Mouse (Mus musculus) E14TG2a.4 (cell line): ENCODE data around the gene Parp12.

Source experiments
- H3K27me3 ChIP-seq: 2 replicates; pipeline ENCODE4 v1.6.1; 2014; ENCODE audit warnings: low read length, control low read depth; ENCODE audit not compliant: insufficient read depth
- H3K36me3 ChIP-seq: 2 replicates; pipeline ENCODE4 v1.6.1; 2014; ENCODE audit warnings: low read length, control low read depth; ENCODE audit not compliant: insufficient read depth
- H3K4me1 ChIP-seq: replicated peaks from 2 replicates; pipeline ENCODE4 v1.6.1; 2014; ENCODE audit warnings: low read depth, low read length, control low read depth
- H3K4me3 ChIP-seq: replicated peaks from 2 replicates; pipeline ENCODE4 v1.5.1; 2014; ENCODE audit warnings: mild to moderate bottlenecking, low read length
- H3K9me3 ChIP-seq: 2 replicates; pipeline ENCODE4 v1.6.1; 2014; ENCODE audit warnings: low read length, control low read depth
- CTCF ChIP-seq: conservative IDR thresholded peaks from 2 replicates; pipeline ENCODE4 v1.5.1; 2014; ENCODE audit warnings: low read length
- NANOG ChIP-seq: IDR thresholded peaks from 2 replicates; pipeline ENCODE4 v1.6.1; 2014; ENCODE audit warnings: borderline replicate concordance, low read length, mixed read lengths
- POU5F1 ChIP-seq: IDR thresholded peaks from 2 replicates; pipeline ENCODE4 v1.6.1; 2014; ENCODE audit warnings: low read length, borderline replicate concordance

The Parp12 gene

DNA sequence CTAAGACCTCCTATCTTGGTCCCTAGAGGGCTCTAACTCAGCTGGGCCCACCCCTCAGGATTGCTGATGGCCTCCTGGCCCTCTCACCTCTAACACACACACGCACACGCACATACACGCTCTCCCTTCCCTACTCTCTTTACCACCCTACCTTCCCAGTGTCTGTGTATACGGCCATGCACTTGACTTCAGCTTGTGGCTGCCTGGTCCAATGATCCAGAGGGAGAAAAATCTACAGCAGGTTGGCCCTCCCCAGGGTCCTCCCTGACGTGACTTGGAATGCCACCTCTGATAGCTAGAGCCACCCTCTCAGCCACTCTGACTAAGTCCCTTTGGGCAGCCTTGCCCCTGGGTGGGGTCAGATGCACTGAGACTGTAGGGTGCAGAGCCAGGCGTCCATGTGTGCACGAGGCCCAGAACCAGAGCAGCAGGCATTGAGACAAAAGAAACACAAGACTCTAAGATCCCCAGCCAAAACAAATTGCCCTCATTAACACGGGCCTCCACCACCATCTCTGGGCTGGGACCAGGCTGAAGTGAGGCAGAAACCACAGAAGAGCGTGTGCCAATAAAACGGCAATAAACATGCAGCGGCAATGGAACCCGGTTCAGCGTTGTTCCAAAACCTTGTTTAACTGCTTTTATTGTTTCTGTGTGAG is 63.8 kb downstream of the Parp12 start:
- Histone ChIP-seq H3K36me3 (no peaks in the 10 kb centered on the region), H3K27me3 (peaks cover 31% of the 10 kb centered on the region), H3K9me3 (peaks cover 6% of the 10 kb centered on the region; the same call in 1 of the 2 replicates), H3K4me3 (no peak overlapping the region), H3K4me1 (peaks cover 7% of the 10 kb centered on the region; the same call in 1 of the 2 replicates)
- TF ChIP-seq CTCF (no peak), POU5F1 (no peak), NANOG (no peak)

DNA sequence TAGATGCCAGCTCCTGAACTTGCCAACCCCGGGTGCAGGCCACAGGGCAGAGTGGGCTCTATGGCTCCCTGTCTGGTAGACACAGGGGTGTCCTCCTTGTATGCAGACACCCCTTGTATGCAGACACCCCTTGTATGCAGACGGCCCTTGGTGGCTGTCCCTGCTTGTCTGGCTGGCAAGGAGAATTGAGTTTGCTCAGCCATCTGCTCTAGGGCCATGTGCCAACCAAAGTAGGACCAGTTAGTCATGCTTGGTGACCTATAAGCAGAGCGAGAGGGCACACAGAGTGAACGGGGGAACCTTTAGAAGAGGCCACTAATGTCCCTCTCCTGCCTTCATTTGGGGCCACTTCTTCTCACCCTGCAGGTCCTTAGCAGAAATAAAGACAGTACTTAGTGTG is 65.5 kb downstream of the Parp12 start:
- Histone ChIP-seq H3K4me3 (no peak overlapping the region), H3K4me1 (peaks cover 7% of the 10 kb centered on the region; the same call in 1 of the 2 replicates), H3K27me3 (peaks cover 36% of the 10 kb centered on the region)

DNA sequence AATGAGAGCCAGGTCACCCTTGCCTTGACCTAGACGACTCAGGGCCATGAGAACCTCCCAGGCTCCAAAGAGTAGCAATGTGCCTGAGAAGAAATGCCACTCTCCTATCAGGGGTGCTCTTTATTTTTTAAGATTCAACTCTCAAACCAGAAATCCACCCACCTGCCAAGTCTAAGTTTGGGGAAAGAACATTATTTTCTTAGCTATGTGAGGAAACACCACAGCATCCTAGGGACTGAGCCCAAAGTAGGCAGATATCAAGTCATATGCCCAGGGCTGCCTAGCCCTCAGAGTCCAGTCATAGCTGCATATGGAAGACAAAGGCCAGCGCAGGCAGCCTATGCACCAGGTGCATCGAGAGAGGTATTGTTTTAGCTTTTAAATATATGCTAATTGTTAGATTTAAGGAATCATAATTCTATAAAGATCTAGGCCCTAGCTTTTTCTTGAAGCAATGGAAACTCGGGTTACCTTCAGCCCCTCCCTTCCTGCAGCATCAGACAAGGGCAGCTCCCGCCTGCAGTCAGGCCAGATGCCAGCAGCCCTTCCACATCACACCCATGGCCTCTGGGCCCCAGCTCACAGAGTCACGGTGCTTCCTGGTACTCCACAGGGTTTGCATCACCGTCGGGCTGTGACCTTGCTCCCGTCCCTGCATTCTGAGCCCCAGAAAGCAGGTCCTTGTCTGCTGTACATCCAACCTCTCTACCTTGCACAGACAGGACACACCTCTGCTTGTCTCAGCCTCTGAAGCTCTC is 66.2 kb downstream of the Parp12 start:
- Histone ChIP-seq H3K4me1 (peaks cover 7% of the 10 kb centered on the region; the same call in 1 of the 2 replicates), H3K4me3 (no peak overlapping the region), H3K36me3 (no peaks in the 10 kb centered on the region), H3K27me3 (peaks cover 36% of the 10 kb centered on the region), H3K9me3 (no peaks in the 10 kb centered on the region)
- TF ChIP-seq CTCF: no peak
- TF ChIP-seq NANOG: no peak
- TF ChIP-seq POU5F1: no peak

More for the DNA sequence above, 65.5 kb downstream of the Parp12 start:
- Histone ChIP-seq H3K9me3 (no peaks in the 10 kb centered on the region), H3K36me3 (no peaks in the 10 kb centered on the region)
- TF ChIP-seq POU5F1 (no peak), NANOG (no peak), CTCF (no peak)

DNA sequence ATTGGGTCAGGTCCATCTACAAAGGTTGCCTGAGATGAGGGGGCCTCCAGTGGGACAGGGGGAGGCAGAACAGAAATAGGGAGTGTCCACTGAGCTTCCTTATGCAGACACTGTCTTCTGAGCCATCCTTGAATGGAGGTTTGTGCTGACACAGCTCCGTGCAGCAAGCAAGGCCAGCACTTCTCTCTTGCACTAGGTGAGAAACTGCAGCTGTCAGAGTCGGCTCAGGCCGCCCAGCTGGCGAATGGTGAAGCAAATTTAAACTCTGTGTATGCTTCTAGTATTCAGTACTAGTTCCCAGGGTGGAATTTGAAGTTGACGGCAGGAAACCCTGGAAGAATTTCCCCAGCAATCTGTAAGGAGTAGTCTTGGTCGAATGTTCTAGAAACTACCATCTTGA is 67.3 kb downstream of the Parp12 start:
- Histone ChIP-seq H3K4me3 (no peak overlapping the region), H3K9me3 (no peaks in the 10 kb centered on the region), H3K36me3 (no peaks in the 10 kb centered on the region), H3K4me1 (0 out of 2 replicates have a peak, but pooled peaks cover 3% of the 10 kb centered on the region), H3K27me3 (peaks cover 36% of the 10 kb centered on the region)
- no peak for TF ChIP-seq NANOG
- no peak for TF ChIP-seq CTCF
- TF ChIP-seq POU5F1: no peak

DNA sequence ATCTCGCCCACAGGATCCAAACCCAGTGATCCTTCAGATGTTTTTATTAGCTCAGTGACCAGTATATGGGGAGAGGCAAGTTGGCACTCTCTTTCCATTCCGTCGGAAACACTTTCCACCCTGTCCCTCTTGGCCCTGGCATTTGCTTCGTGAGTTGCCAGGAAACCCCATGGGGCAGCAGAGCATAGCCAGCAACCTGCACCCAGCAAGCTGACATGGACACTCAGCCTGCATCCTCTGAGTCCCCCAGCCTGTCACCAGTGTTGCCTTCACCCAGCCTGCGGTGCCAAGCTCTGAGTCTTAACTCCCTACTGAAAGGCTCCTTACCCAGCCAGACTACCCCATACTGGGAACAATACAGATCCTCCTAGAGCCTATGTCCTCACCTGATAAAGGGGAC is 69.0 kb downstream of the Parp12 start:
- Histone ChIP-seq H3K4me1 (no peaks in the 10 kb centered on the region), H3K4me3 (no peak overlapping the region), H3K27me3 (peaks cover 32% of the 10 kb centered on the region), H3K9me3 (no peaks in the 10 kb centered on the region), H3K36me3 (no peaks in the 10 kb centered on the region)
- TF ChIP-seq CTCF (no peak), NANOG (no peak), POU5F1 (no peak)

DNA sequence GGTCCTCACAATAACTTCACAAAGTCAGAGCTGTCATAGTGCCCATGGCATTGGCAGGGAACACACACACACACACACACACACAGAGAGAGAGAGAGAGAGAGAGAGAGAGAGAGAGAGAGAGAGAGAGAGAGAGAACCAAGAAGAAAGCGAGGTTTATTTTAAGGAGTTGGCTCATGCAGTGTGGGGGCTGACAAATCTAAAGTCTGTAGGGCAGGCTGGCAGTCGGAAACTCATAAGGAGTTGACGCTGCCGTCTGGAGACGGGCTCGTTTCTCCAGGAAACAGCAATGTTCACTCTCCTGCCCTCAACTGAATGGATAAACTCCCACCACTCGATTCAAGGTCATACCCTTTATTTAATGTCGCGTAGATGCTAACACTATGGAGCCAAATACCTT is 77.7 kb downstream of the Parp12 start:
- TF ChIP-seq CTCF (no peak), POU5F1 (no peak), NANOG (no peak)
- Histone ChIP-seq H3K4me1 (no peaks in the 10 kb centered on the region), H3K9me3 (no peaks in the 10 kb centered on the region), H3K4me3 (no peak overlapping the region), H3K36me3 (no peaks in the 10 kb centered on the region), H3K27me3 (peaks cover 12% of the 10 kb centered on the region)
